9 mouse cellular contexts compared by ENCODE assay signal in the genomic region with DNA sequence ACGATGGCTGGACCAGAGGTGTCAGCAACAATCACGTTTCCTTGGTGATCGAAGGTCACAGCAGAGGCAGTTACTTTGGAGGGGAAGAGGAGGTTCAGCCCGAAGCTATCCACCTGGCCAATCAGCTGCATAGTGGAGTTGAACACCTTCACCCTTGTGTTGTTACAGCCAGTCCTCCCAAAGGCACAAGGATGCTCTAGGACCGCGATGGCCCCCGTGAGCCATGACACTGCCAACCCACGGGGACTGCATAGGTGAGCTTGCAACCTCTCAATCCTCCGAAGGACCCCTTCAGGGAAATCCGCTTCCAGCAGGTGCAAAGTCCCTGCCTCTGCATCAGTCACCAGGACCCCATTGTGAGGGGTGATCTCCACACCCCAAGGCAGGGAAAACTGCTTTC. TPM values are rescaled to one million over a fixed set of nuclear protein-coding genes. Genes with fewer than 3 reads are reported as not detected.
DNase-seq lines count a peak whose midpoint lies in the region; ATAC-seq lines count a peak whose summit lies in the region.
"Had no signal": no experiment of that assay in that cellular context is flagged by ENCODE, and none has a peak within 500 bp of the region (broad histone marks: within the 10 kb centered on the region; RNA-seq: fewer than 3 reads in every experiment).

No protein-coding gene starts in this region.

- intact Hi-C loops in heart, postnatal 25 days (cut with DNase I) = loop anchor here (1.0 to 2.0 kb wide), 3 partner anchors 33 to 174 kb away; no protein-coding TSS in a partner anchor

- H3K9me3 ChIP-seq in liver, embryonic 15.5 days (replicated peaks) = no peaks in the 10 kb centered on the region

- H3K4me1 ChIP-seq in liver, embryonic 15.5 days (replicated peaks) = peaks cover 14% of the 10 kb centered on the region

- ATAC-seq in liver, embryonic 15.5 days (ENCODE audit: insufficient read depth) = no peak
- no peak for ATAC-seq in granulocyte monocyte progenitor cell, adult 5-6 weeks (replicated peaks; ENCODE audit: poor library complexity, severe bottlenecking)
- ATAC-seq in inflammation-experienced regulatory T-cells, adult 6 months = no peak

- WGBS in liver, embryonic 15.5 days (ENCODE audit: insufficient replicate concordance) = 53% methylated on average over 10 of the region's 10 CpGs

- H3K9ac ChIP-seq in liver, embryonic 15.5 days = no peak overlapping the region

- peak; percentile 91 for DNase-seq in heart, adult 11 months
- DNase-seq in heart, postnatal 25 days (ENCODE audit: low spot score) = no peak
- DNase-seq in thymus, postnatal 36 days = peak; percentile 2 to 6
- no peak for DNase-seq in thymus, postnatal 4 days
- DNase-seq in kidney, adult 18-20 months = no peak
- DNase-seq: adrenal gland, postnatal 25 days had no signal

- peaks cover 23% of the 10 kb centered on the region for H3K27me3 ChIP-seq in liver, embryonic 15.5 days

- H3K27ac ChIP-seq in liver, embryonic 15.5 days (replicated peaks) = no peak overlapping the region

- no peak overlapping the region for H3K4me3 ChIP-seq in liver, embryonic 15.5 days (replicated peaks)

- H3K36me3 ChIP-seq in liver, embryonic 15.5 days (replicated peaks) = no peaks in the 10 kb centered on the region

- H3K4me2 ChIP-seq in liver, embryonic 15.5 days = peak overlapping the region; percentile 88

RNA-seq across cellular contexts. Expression of a gene that starts 0.9 kb away (rescaled TPM):
- 1 to 10 TPM; 5.6 to 6.2 TPM for total RNA-seq in heart, postnatal 25 days (2021)
- polyA plus RNA-seq in liver, embryonic 15.5 days (2015; fragmentation: Nextera tagmentation; extraction: Ambion mirVana) = 0.40 and 0.52 TPM in 2 replicates
- total RNA-seq in granulocyte monocyte progenitor cell, adult 5-6 weeks (2014; fragmentation: Nextera tagmentation) = 1.6 and 1.7 TPM in 2 replicates
- total RNA-seq in granulocyte monocyte progenitor cell, adult 5-6 weeks (2017) = 2.1 and 4.3 TPM in 2 replicates
- polyA plus RNA-seq in inflammation-experienced regulatory T-cells, adult 6 months (2017; shearing (Covaris generic)) = under 1 TPM in 2 of 3 experiments, not detected in 1; 0.67 to 0.74 TPM

RNA-seq across cellular contexts. Expression of a gene that starts 29.6 kb away (rescaled TPM):
- total RNA-seq in heart, postnatal 25 days (2021) = 10 to 100 TPM in 1 of 2 experiments, 1 to 10 TPM in 1; 8.2 to 10.4 TPM
- 3.1 and 3.5 TPM in 2 replicates for polyA plus RNA-seq in liver, embryonic 15.5 days (2015; fragmentation: Nextera tagmentation; extraction: Ambion mirVana)
- total RNA-seq in granulocyte monocyte progenitor cell, adult 5-6 weeks (2014; fragmentation: Nextera tagmentation) = 7.3 and 11.2 TPM in 2 replicates
- total RNA-seq in granulocyte monocyte progenitor cell, adult 5-6 weeks (2017) = 8.2 and 11.4 TPM in 2 replicates
- polyA plus RNA-seq in inflammation-experienced regulatory T-cells, adult 6 months (2017; shearing (Covaris generic)) = 10 to 100 TPM; 17.5 to 20.9 (median 19.1) TPM

RNA-seq across cellular contexts. Expression of a gene that starts 30.8 kb away (rescaled TPM):
- 1 to 10 TPM; 4.9 to 6.0 TPM for total RNA-seq in heart, postnatal 25 days (2021)
- polyA plus RNA-seq in liver, embryonic 15.5 days (2015; fragmentation: Nextera tagmentation; extraction: Ambion mirVana) = 11.5 and 13.1 TPM in 2 replicates
- 1.5 and 9.1 TPM in 2 replicates for total RNA-seq in granulocyte monocyte progenitor cell, adult 5-6 weeks (2014; fragmentation: Nextera tagmentation)
- total RNA-seq in granulocyte monocyte progenitor cell, adult 5-6 weeks (2017) = 2.3 and 9.8 TPM in 2 replicates
- 1 to 10 TPM; 4.1 to 9.7 (median 8.0) TPM for polyA plus RNA-seq in inflammation-experienced regulatory T-cells, adult 6 months (2017; shearing (Covaris generic))

Comparison
In these comparisons a context has a peak if more than half of its experiments do, and no peak if none do; other contexts are left out.
1. DNase-seq: peak in heart, adult 11 months (single experiment) and thymus, postnatal 36 days (2 of 2); none in heart, postnatal 25 days (single experiment), thymus, postnatal 4 days (single experiment) and kidney, adult 18-20 months (single experiment).